Mouse (Mus musculus) ES-E14 (cell line): Measurements from ENCODE around the gene Itgb7.

Experiments
- CHD2 ChIP-seq: IDR thresholded peaks from 2 replicates; pipeline ENCODE4 v1.6.1; 2014; ENCODE audit warnings: mild to moderate bottlenecking, low read depth, low read length, inconsistent platforms
- HCFC1 ChIP-seq: IDR thresholded peaks from 2 replicates; pipeline ENCODE4 v1.6.1; 2012; ENCODE audit warnings: low read length, inconsistent platforms, borderline replicate concordance; ENCODE audit not compliant: insufficient read depth
- MAFK ChIP-seq: IDR thresholded peaks from 2 replicates; pipeline ENCODE4 v1.6.1; 2014; ENCODE audit warnings: mild to moderate bottlenecking, low read depth, low read length, inconsistent platforms; ENCODE audit not compliant: insufficient read depth
- ZNF384 ChIP-seq: IDR thresholded peaks from 2 replicates; pipeline ENCODE4 v1.6.1; 2012; ENCODE audit warnings: low read depth, low read length, inconsistent platforms

- no peak for TF ChIP-seq MAFK
- TF ChIP-seq CHD2: no peak
- no peak for TF ChIP-seq HCFC1
- no peak for TF ChIP-seq ZNF384
Observed at GRCm38 (mm10) chr15:102240607-102241006, 8.9 kb upstream of the Itgb7 start.
